Mouse (Mus musculus): ENCODE results near the gene Wdr86. TPM values are rescaled to one million over a fixed set of nuclear protein-coding genes. Genes with fewer than 3 reads are reported as not detected.
A peak's percentile ranks its signal among the peaks of the same experiment; 100 is the strongest.

Wdr86 gene
- polyA plus RNA-seq, 1 experiment from 2014 or later, result 43.9 TPM

- Histone ChIP-seq H3K9ac (0 out of 2 replicates have a peak overlapping the region, but pooled peaks have one; percentile 0), H3K27me3 (ENCODE audit: insufficient read depth, low read length) (no peaks in the 10 kb centered on the region), H3K27ac (ENCODE audit: low read depth) (no peak overlapping the region)
Observed at GRCm38 (mm10) chr5:24747533-24747932, 17.0 kb upstream of the Wdr86 start.

GRCm38 (mm10) chr5:24743956-24744355 lies 13.4 kb upstream of the Wdr86 start:
- no peak overlapping the region for H3K9ac ChIP-seq
- no peaks in the 10 kb centered on the region for H3K36me3 ChIP-seq (ENCODE audit: insufficient read depth)
- DNase-seq (no peak), ATAC-seq (ENCODE audit: insufficient read depth) (no peak)
- H3K27me3 ChIP-seq (ENCODE audit: insufficient read depth, low read length), result no peaks in the 10 kb centered on the region
- no peak overlapping the region for H3K4me2 ChIP-seq
- H3K4me1 ChIP-seq (ENCODE audit: insufficient read depth), result peaks cover 5% of the 10 kb centered on the region; the same call in 1 of the 2 replicates
- TF ChIP-seq CTCF (IDR thresholded peaks at IDR 0.05; ENCODE audit: low read depth), result no peak
- H3K4me3 ChIP-seq (ENCODE audit: low read depth, low read length), result no peak overlapping the region
- no peak overlapping the region for H3K27ac ChIP-seq (ENCODE audit: low read depth)
- no peaks in the 10 kb centered on the region for H3K9me3 ChIP-seq (ENCODE audit: low read depth, low read length)
- WGBS, result 92% methylated on average over 10 of the region's 10 CpGs

More at GRCm38 (mm10) chr5:24747533-24747932, 17.0 kb upstream of the Wdr86 start:
- Histone ChIP-seq H3K36me3 (ENCODE audit: insufficient read depth) (no peaks in the 10 kb centered on the region), H3K4me1 (ENCODE audit: insufficient read depth) (peaks cover 14% of the 10 kb centered on the region), H3K4me2 (no peak overlapping the region), H3K9me3 (ENCODE audit: low read depth, low read length) (no peaks in the 10 kb centered on the region), H3K4me3 (ENCODE audit: low read depth, low read length) (no peak overlapping the region)
- no peak for DNase-seq
- no peak for ATAC-seq (ENCODE audit: insufficient read depth)
- TF ChIP-seq CTCF (IDR thresholded peaks at IDR 0.05; ENCODE audit: low read depth), result no peak
- WGBS, result 15% methylated on average over 6 of the region's 6 CpGs

- TF ChIP-seq CTCF (IDR thresholded peaks at IDR 0.05; ENCODE audit: low read depth), result no peak
- 44% methylated on average over 15 of the region's 15 CpGs for WGBS
- no peaks in the 10 kb centered on the region for H3K9me3 ChIP-seq (ENCODE audit: low read depth, low read length)
- DNase-seq (peak; percentile 73), ATAC-seq (ENCODE audit: insufficient read depth) (peak; percentile 72)
- H3K4me2 ChIP-seq, result no peak overlapping the region
- H3K4me1 ChIP-seq (ENCODE audit: insufficient read depth), result no peaks in the 10 kb centered on the region
- H3K9ac ChIP-seq, result no peak overlapping the region
- H3K36me3 ChIP-seq (ENCODE audit: insufficient read depth), result no peaks in the 10 kb centered on the region
- H3K27ac ChIP-seq (ENCODE audit: low read depth), result peak overlapping the region; percentile 58; the same call in 1 of the 2 replicates
- no peaks in the 10 kb centered on the region for H3K27me3 ChIP-seq (ENCODE audit: insufficient read depth, low read length)
- no peak overlapping the region for H3K4me3 ChIP-seq (ENCODE audit: low read depth, low read length)
Observed at GRCm38 (mm10) chr5:24741172-24741885, 10.8 kb upstream of the Wdr86 start.

- no peaks in the 10 kb centered on the region for H3K9me3 ChIP-seq (ENCODE audit: low read depth, low read length)
- no peak overlapping the region for H3K4me3 ChIP-seq (ENCODE audit: low read depth, low read length)
- H3K4me1 ChIP-seq (ENCODE audit: insufficient read depth), result no peaks in the 10 kb centered on the region
- no peak overlapping the region for H3K9ac ChIP-seq
- H3K27ac ChIP-seq (ENCODE audit: low read depth), result peak overlapping the region; percentile 75
- 29% methylated on average over 15 of the region's 15 CpGs for WGBS
- no peaks in the 10 kb centered on the region for H3K36me3 ChIP-seq (ENCODE audit: insufficient read depth)
- ATAC-seq (ENCODE audit: insufficient read depth) (peak; percentile 87), DNase-seq (peak; percentile 93)
- H3K27me3 ChIP-seq (ENCODE audit: insufficient read depth, low read length), result no peaks in the 10 kb centered on the region
- H3K4me2 ChIP-seq, result peak overlapping the region; percentile 36
- no peak for TF ChIP-seq CTCF (IDR thresholded peaks at IDR 0.05; ENCODE audit: low read depth)
Observed at GRCm38 (mm10) chr5:24739141-24739753, 8.7 kb upstream of the Wdr86 start.

GRCm38 (mm10) chr5:24738517-24738916 lies 8.0 kb upstream of the Wdr86 start:
- no peak for ATAC-seq (ENCODE audit: insufficient read depth)
- no peaks in the 10 kb centered on the region for H3K9me3 ChIP-seq (ENCODE audit: low read depth, low read length)
- H3K9ac ChIP-seq, result no peak overlapping the region
- H3K4me2 ChIP-seq, result no peak overlapping the region
- H3K36me3 ChIP-seq (ENCODE audit: insufficient read depth), result no peaks in the 10 kb centered on the region
- no peak for DNase-seq
- TF ChIP-seq CTCF (IDR thresholded peaks at IDR 0.05; ENCODE audit: low read depth), result no peak
- 68% methylated on average over 1 of the region's 1 CpGs for WGBS
- H3K27me3 ChIP-seq (ENCODE audit: insufficient read depth, low read length), result no peaks in the 10 kb centered on the region
- no peaks in the 10 kb centered on the region for H3K4me1 ChIP-seq (ENCODE audit: insufficient read depth)
- H3K4me3 ChIP-seq (ENCODE audit: low read depth, low read length), result no peak overlapping the region
- H3K27ac ChIP-seq (ENCODE audit: low read depth), result peak overlapping the region; percentile 75

GRCm38 (mm10) chr5:24737595-24737994 lies 7.1 kb upstream of the Wdr86 start:
- TF ChIP-seq CTCF (IDR thresholded peaks at IDR 0.05; ENCODE audit: low read depth), result no peak
- no peak overlapping the region for H3K4me3 ChIP-seq (ENCODE audit: low read depth, low read length)
- H3K4me1 ChIP-seq (ENCODE audit: insufficient read depth), result no peaks in the 10 kb centered on the region
- no peaks in the 10 kb centered on the region for H3K27me3 ChIP-seq (ENCODE audit: insufficient read depth, low read length)
- H3K36me3 ChIP-seq (ENCODE audit: insufficient read depth), result no peaks in the 10 kb centered on the region
- 83% methylated on average over 10 of the region's 10 CpGs for WGBS
- H3K9ac ChIP-seq, result no peak overlapping the region
- ATAC-seq (ENCODE audit: insufficient read depth), result no peak
- DNase-seq, result no peak
- no peak overlapping the region for H3K27ac ChIP-seq (ENCODE audit: low read depth)
- H3K9me3 ChIP-seq (ENCODE audit: low read depth, low read length), result no peaks in the 10 kb centered on the region
- no peak overlapping the region for H3K4me2 ChIP-seq

GRCm38 (mm10) chr5:24733771-24734426 lies 3.4 kb upstream of the Wdr86 start:
- ATAC-seq (ENCODE audit: insufficient read depth) (no peak), DNase-seq (no peak)
- peak overlapping the region; percentile 63 for H3K27ac ChIP-seq (ENCODE audit: low read depth)
- no peak overlapping the region for H3K4me3 ChIP-seq (ENCODE audit: low read depth, low read length)
- 38% methylated on average over 7 of the region's 7 CpGs for WGBS
- H3K36me3 ChIP-seq (ENCODE audit: insufficient read depth), result no peaks in the 10 kb centered on the region
- H3K4me1 ChIP-seq (ENCODE audit: insufficient read depth), result peaks cover 19% of the 10 kb centered on the region
- H3K9ac ChIP-seq, result no peak overlapping the region
- no peak for TF ChIP-seq CTCF (IDR thresholded peaks at IDR 0.05; ENCODE audit: low read depth)
- H3K27me3 ChIP-seq (ENCODE audit: insufficient read depth, low read length), result peaks cover 4% of the 10 kb centered on the region
- H3K9me3 ChIP-seq (ENCODE audit: low read depth, low read length), result no peaks in the 10 kb centered on the region
- 0 out of 2 replicates have a peak overlapping the region, but pooled peaks have one; percentile 44 for H3K4me2 ChIP-seq
